Mouse (Mus musculus) olfactory bulb, adult 2 months (tissue): ENCODE measurements around the gene Kctd15. TPM values are rescaled to one million over a fixed set of nuclear protein-coding genes. Genes with fewer than 3 reads are reported as not detected.

Experiments used
- H3K27ac ChIP-seq: fragments of 200-500 bp; 2 replicates; pipeline ENCODE4 v1.5.1; 2012; ENCODE audit warnings: low read depth, low read length; ENCODE audit not compliant: insufficient read depth
- H3K4me1 ChIP-seq: fragments of 200-500 bp; 2 replicates; pipeline ENCODE4 v1.6.1; 2012; ENCODE audit warnings: low read length; ENCODE audit not compliant: control insufficient read depth, insufficient read depth
- H3K4me3 ChIP-seq: fragments of 200-500 bp; 2 replicates; pipeline ENCODE4 v1.5.1; 2012; ENCODE audit warnings: mild to moderate bottlenecking, low read depth, low read length, moderate library complexity; ENCODE audit not compliant: insufficient read depth
- CTCF ChIP-seq: fragments of 200-500 bp; IDR thresholded peaks from 2 replicates; pipeline ENCODE4 v1.5.1; 2012; ENCODE audit warnings: low read depth, mild to moderate bottlenecking, low read length, moderate library complexity; ENCODE audit not compliant: insufficient read depth
- POLR2A ChIP-seq: fragments of 200-500 bp; IDR thresholded peaks from 2 replicates; pipeline ENCODE4 v1.6.1; 2012; ENCODE audit warnings: mild to moderate bottlenecking, low read depth, low read length, moderate library complexity; ENCODE audit not compliant: insufficient read depth
- WGBS: fragments of 180-500 bp; shearing (Covaris S2); methylation state at CpG from one replicate; pipeline ENCODE4 v1.1.7; 2018; 5-methylcytosine and 5-hydroxymethylcytosine counted together
- polyA plus RNA-seq: library from polyadenylated mRNA; stranded (reverse); fragments of >200 nt; gene quantifications from 2 replicates; pipeline ENCODE4 v1.2.4, GENCODE M21; 2012; ENCODE audit warnings: low replicate concordance; ENCODE audit not compliant: missing spikeins, insufficient read depth, insufficient read length

Gene Kctd15
- polyA plus RNA-seq, 1 experiment = not detected

- WGBS = 88% methylated on average over 6 of the region's 6 CpGs
- Histone ChIP-seq H3K27ac (no peak overlapping the region), H3K4me1 (peaks cover 8% of the 10 kb centered on the region), H3K4me3 (no peak overlapping the region)
- TF ChIP-seq POLR2A (no peak), CTCF (no peak)
Measured at GRCm38 (mm10) chr7:34643329-34643728, 13.2 kb downstream of the Kctd15 start.

DNA sequence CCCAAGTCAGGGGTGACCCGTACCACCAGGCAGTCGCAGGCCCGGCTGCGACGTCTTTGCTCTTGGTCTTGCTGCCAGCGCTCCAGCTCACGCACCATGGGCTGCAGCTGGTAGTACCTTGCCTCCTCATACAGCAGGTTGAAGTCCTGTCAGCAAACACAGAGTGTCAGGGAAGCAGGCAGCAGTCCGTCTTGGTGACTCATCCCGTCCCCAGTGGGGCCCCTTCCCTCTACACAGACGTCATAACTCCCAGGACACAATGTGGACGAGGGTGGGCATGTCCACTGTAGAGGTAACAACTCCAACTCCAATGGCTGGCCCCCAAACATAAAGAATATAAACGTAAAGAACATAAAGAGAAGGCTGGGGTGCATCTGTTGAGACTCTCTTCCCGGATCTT is 14.6 kb downstream of the Kctd15 start:
- Histone ChIP-seq H3K4me3 (no peak overlapping the region), H3K4me1 (peaks cover 2% of the 10 kb centered on the region; the same call in 1 of the 2 replicates), H3K27ac (no peak overlapping the region)
- TF ChIP-seq CTCF (no peak), POLR2A (no peak)
- 92% methylated on average over 13 of the region's 13 CpGs for WGBS

DNA sequence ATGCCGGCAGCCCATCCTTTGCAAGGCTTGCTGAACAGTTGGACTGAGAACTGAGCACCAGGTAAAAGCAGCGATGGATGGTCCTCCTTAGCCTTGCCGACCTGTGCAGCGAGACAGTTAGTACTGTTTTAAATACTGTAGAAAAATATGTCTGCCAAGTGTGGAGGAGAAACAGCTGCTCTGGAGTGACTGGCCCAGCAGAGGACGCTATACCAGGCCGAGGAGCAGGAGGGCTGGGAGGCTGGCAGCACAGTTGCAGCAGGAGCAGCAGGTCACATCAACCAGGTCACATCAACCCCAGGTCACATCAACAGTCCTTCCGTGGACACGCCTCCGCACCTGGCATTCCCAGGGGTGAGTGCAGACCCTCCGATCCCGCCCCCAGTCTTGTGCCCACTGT is 16.7 kb downstream of the Kctd15 start:
- WGBS = 93% methylated on average over 11 of the region's 11 CpGs

GRCm38 (mm10) chr7:34636661-34637060 is 19.9 kb downstream of the Kctd15 start:
- WGBS = 77% methylated on average over 4 of the region's 4 CpGs
- no peaks in the 10 kb centered on the region for H3K4me1 ChIP-seq
- no peak overlapping the region for H3K4me3 ChIP-seq
- H3K27ac ChIP-seq = no peak overlapping the region
- TF ChIP-seq POLR2A (no peak), CTCF (no peak)

More for the DNA sequence above, 16.7 kb downstream of the Kctd15 start:
- H3K27ac ChIP-seq = no peak overlapping the region
- no peaks in the 10 kb centered on the region for H3K4me1 ChIP-seq
- no peak overlapping the region for H3K4me3 ChIP-seq
- TF ChIP-seq POLR2A (no peak), CTCF (no peak)

GRCm38 (mm10) chr7:34632966-34633742 is 23.4 kb downstream of the Kctd15 start:
- H3K4me1 ChIP-seq = peaks cover 15% of the 10 kb centered on the region
- no peak overlapping the region for H3K4me3 ChIP-seq
- WGBS = 89% methylated on average over 10 of the region's 10 CpGs
- no peak for TF ChIP-seq CTCF
- no peak for TF ChIP-seq POLR2A
- no peak overlapping the region for H3K27ac ChIP-seq

- Histone ChIP-seq H3K27ac (no peak overlapping the region), H3K4me3 (peak overlapping the region; percentile 10; the same call in 1 of the 2 replicates), H3K4me1 (peaks cover 15% of the 10 kb centered on the region)
- TF ChIP-seq CTCF (no peak), POLR2A (no peak)
- 3% methylated on average over 34 of the region's 34 CpGs for whole genome bisulfite sequencing
Measured at GRCm38 (mm10) chr7:34630211-34631085, 26.1 kb downstream of the Kctd15 start.

DNA sequence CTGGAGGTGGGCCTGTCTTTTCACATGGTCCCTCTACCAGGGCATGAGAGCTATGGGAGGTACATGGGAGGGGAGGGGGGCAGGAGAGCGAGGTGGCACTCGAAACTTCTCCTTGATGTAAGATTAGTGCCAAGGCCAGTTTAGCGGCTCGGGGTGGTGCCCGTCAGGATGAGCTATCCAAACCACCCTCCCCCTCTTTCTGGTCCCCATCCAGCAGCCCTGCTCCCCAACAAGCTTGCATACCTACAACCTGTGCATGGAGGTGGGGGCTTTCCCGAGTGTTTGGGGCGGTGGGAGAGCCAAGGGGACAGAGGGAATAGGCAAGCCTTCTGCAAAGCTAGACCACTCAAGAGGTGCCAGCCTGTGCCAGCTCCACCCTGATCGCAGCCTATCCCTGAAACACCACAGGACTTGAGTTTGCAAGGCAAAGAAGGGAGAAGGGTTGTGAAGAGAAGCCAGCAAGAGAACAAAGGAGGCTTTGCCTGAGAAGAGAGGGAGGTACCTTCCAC is 26.8 kb downstream of the Kctd15 start:
- H3K4me1 ChIP-seq = peaks cover 15% of the 10 kb centered on the region
- no peak overlapping the region for H3K4me3 ChIP-seq
- WGBS = 43% methylated on average over 8 of the region's 8 CpGs
- H3K27ac ChIP-seq = no peak overlapping the region
- TF ChIP-seq POLR2A = no peak
- no peak for TF ChIP-seq CTCF

GRCm38 (mm10) chr7:34620411-34620810 is 36.1 kb downstream of the Kctd15 start:
- WGBS = 34% methylated on average over 2 of the region's 2 CpGs
- Histone ChIP-seq H3K4me1 (no peaks in the 10 kb centered on the region; the same call in 1 of the 2 replicates), H3K4me3 (no peak overlapping the region), H3K27ac (no peak overlapping the region)
- no peak for TF ChIP-seq POLR2A
- TF ChIP-seq CTCF = no peak
